Mouse (Mus musculus): ENCODE measurements at regions not wholly inside any gene's neighbourhood (a gene's known extent, or its start where the extent isn't known, plus 50 kb on each side); places are given as distances from the start of the nearest gene placed in this dataset.
A peak's percentile ranks its signal among the peaks of the same experiment; 100 is the strongest.

- peak; percentile 91 for DNase-seq (ENCODE audit: low spot score)
These were observed 232.7 kb upstream of the Zmiz1 start for GRCm38 (mm10) chr14:25226155-25226839.

GRCm38 (mm10) chr14:25226840-25227506, 232.0 kb upstream of the Zmiz1 start:
- DNase-seq (ENCODE audit: low spot score) = no peak

GRCm38 (mm10) chr14:25228321-25229047, 230.5 kb upstream of the Zmiz1 start:
- no peak for DNase-seq (ENCODE audit: low spot score)

GRCm38 (mm10) chr14:25229569-25229968, 229.4 kb upstream of the Zmiz1 start:
- no peak for DNase-seq (ENCODE audit: low spot score)

GRCm38 (mm10) chr14:25231881-25232280, 227.1 kb upstream of the Zmiz1 start:
- DNase-seq (ENCODE audit: low spot score) = no peak

GRCm38 (mm10) chr14:25236421-25236973, 222.5 kb upstream of the Zmiz1 start:
- peak; percentile 44 for DNase-seq (ENCODE audit: low spot score)

- DNase-seq (ENCODE audit: low spot score) = no peak
These were observed 219.5 kb upstream of the Zmiz1 start for GRCm38 (mm10) chr14:25239335-25239960.

- no peak for DNase-seq (ENCODE audit: low spot score)
These were observed 216.2 kb upstream of the Zmiz1 start for GRCm38 (mm10) chr14:25242753-25243152.

- no peak for DNase-seq (ENCODE audit: low spot score)
These were observed 215.7 kb upstream of the Zmiz1 start for GRCm38 (mm10) chr14:25243289-25243688.

- DNase-seq (ENCODE audit: low spot score) = no peak
These were observed 215.3 kb upstream of the Zmiz1 start for GRCm38 (mm10) chr14:25243698-25244097.

GRCm38 (mm10) chr14:25244841-25245240, 214.1 kb upstream of the Zmiz1 start:
- no peak for DNase-seq (ENCODE audit: low spot score)

GRCm38 (mm10) chr14:25245691-25246090, 213.3 kb upstream of the Zmiz1 start:
- DNase-seq (ENCODE audit: low spot score) = no peak

- no peak for DNase-seq (ENCODE audit: low spot score)
These were observed 210.0 kb upstream of the Zmiz1 start for GRCm38 (mm10) chr14:25248941-25249340.

GRCm38 (mm10) chr14:25253016-25253850, 205.8 kb upstream of the Zmiz1 start:
- DNase-seq (ENCODE audit: low spot score) = no peak

GRCm38 (mm10) chr14:25263121-25263520, 195.9 kb upstream of the Zmiz1 start:
- DNase-seq (ENCODE audit: low spot score) = no peak

- DNase-seq (ENCODE audit: low spot score) = no peak
These were observed 192.1 kb upstream of the Zmiz1 start for GRCm38 (mm10) chr14:25266846-25267245.

GRCm38 (mm10) chr14:25268090-25268631, 190.8 kb upstream of the Zmiz1 start:
- DNase-seq (ENCODE audit: low spot score) = no peak

GRCm38 (mm10) chr14:25270227-25270876, 188.6 kb upstream of the Zmiz1 start:
- no peak for DNase-seq (ENCODE audit: low spot score)

- DNase-seq (ENCODE audit: low spot score) = peak; percentile 18
These were observed 186.4 kb upstream of the Zmiz1 start for GRCm38 (mm10) chr14:25272366-25273156.

- no peak for DNase-seq (ENCODE audit: low spot score)
These were observed 179.2 kb upstream of the Zmiz1 start for GRCm38 (mm10) chr14:25279751-25280150.

Data from layer of hippocampus, adult 11-12 months (tissue).